ENCODE assay signal across 8 mouse cellular contexts in genomic region chr5:32138446-32139195, GRCm38 (mm10). TPM values are rescaled to one million over a fixed set of nuclear protein-coding genes. Genes with fewer than 3 reads are reported as not detected.
DNase-seq lines count a peak whose midpoint lies in the region; ATAC-seq lines count a peak whose summit lies in the region.

No protein-coding gene starts in this region.

- peak overlapping the region; percentile 6; the same call in 1 of the 2 replicates for H3K4me2 ChIP-seq in forebrain, embryonic 14.5 days (ENCODE audit: low read length)
- H3K4me2 ChIP-seq in forebrain, embryonic 11.5 days (ENCODE audit: low read depth, low read length, severe bottlenecking) = no peak overlapping the region
- H3K4me2 ChIP-seq in embryonic facial prominence, embryonic 15.5 days (replicated peaks) = peak overlapping the region; percentile 74
- peak overlapping the region; percentile 66 for H3K4me2 ChIP-seq in intestine, embryonic 16.5 days (ENCODE audit: low read depth, low read length)
- H3K4me2 ChIP-seq in lung, embryonic 15.5 days = peak overlapping the region; percentile 92

- no peak overlapping the region for H3K9ac ChIP-seq in forebrain, embryonic 14.5 days (ENCODE audit: low read length)
- no peak overlapping the region for H3K9ac ChIP-seq in forebrain, embryonic 11.5 days (ENCODE audit: low read length)
- H3K9ac ChIP-seq in embryonic facial prominence, embryonic 15.5 days = peak overlapping the region; percentile 40
- peak overlapping the region; percentile 97 for H3K9ac ChIP-seq in intestine, embryonic 16.5 days (ENCODE audit: low read depth, low read length)
- peak overlapping the region; percentile 67 for H3K9ac ChIP-seq in lung, embryonic 15.5 days

- peaks cover 10% of the 10 kb centered on the region for H3K4me1 ChIP-seq in forebrain, embryonic 14.5 days (ENCODE audit: control insufficient read depth, insufficient read depth, low read length)
- no peaks in the 10 kb centered on the region; the same call in 1 of the 2 replicates for H3K4me1 ChIP-seq in forebrain, embryonic 11.5 days (replicated peaks; ENCODE audit: control insufficient read depth, insufficient read depth, low read length)
- peaks cover 65% of the 10 kb centered on the region for H3K4me1 ChIP-seq in embryonic facial prominence, embryonic 15.5 days
- peaks cover 55% of the 10 kb centered on the region for H3K4me1 ChIP-seq in intestine, embryonic 16.5 days (ENCODE audit: control insufficient read depth, insufficient read depth, low read length)
- H3K4me1 ChIP-seq in lung, embryonic 15.5 days = peaks cover 58% of the 10 kb centered on the region

- H3K27me3 ChIP-seq in forebrain, embryonic 14.5 days (replicated peaks; ENCODE audit: control insufficient read depth, insufficient read depth, low read length) = peaks cover 33% of the 10 kb centered on the region
- peaks cover 28% of the 10 kb centered on the region for H3K27me3 ChIP-seq in forebrain, embryonic 11.5 days (ENCODE audit: control insufficient read depth, insufficient read depth, low read length)
- H3K27me3 ChIP-seq in embryonic facial prominence, embryonic 15.5 days = no peaks in the 10 kb centered on the region
- H3K27me3 ChIP-seq in intestine, embryonic 16.5 days (replicated peaks; ENCODE audit: control insufficient read depth, insufficient read depth, low read length) = no peaks in the 10 kb centered on the region
- H3K27me3 ChIP-seq in lung, embryonic 15.5 days = no peaks in the 10 kb centered on the region

- ATAC-seq in forebrain, embryonic 14.5 days = no peak
- no peak for ATAC-seq in forebrain, embryonic 11.5 days (replicated peaks; ENCODE audit: low FRiP score)
- ATAC-seq in embryonic facial prominence, embryonic 15.5 days (ENCODE audit: insufficient number of reproducible peaks, low FRiP score, low TSS enrichment, low read depth) = no peak
- ATAC-seq in intestine, embryonic 16.5 days = peak; percentile 48
- no peak for ATAC-seq in lung, embryonic 15.5 days (ENCODE audit: borderline replicate concordance, extremely low read depth, low FRiP score, low TSS enrichment)

- H3K4me3 ChIP-seq in forebrain, embryonic 14.5 days (ENCODE audit: low read depth, low read length) = no peak overlapping the region
- H3K4me3 ChIP-seq in forebrain, embryonic 11.5 days (ENCODE audit: low read depth, low read length) = no peak overlapping the region
- H3K4me3 ChIP-seq in embryonic facial prominence, embryonic 15.5 days (replicated peaks) = peak overlapping the region; percentile 74
- peak overlapping the region; percentile 86 for H3K4me3 ChIP-seq in intestine, embryonic 16.5 days (ENCODE audit: low read length)
- peak overlapping the region; percentile 63 for H3K4me3 ChIP-seq in lung, embryonic 15.5 days

- 60% methylated on average over 10 of the region's 10 CpGs for whole genome bisulfite sequencing in forebrain, embryonic 14.5 days
- WGBS in forebrain, embryonic 11.5 days = 70% methylated on average over 10 of the region's 10 CpGs
- WGBS in embryonic facial prominence, embryonic 15.5 days = 14% methylated on average over 10 of the region's 10 CpGs
- 16% methylated on average over 10 of the region's 10 CpGs for WGBS in intestine, embryonic 16.5 days
- WGBS in lung, embryonic 15.5 days = 28% methylated on average over 10 of the region's 10 CpGs

- H3K27ac ChIP-seq in forebrain, embryonic 14.5 days (ENCODE audit: low read depth, low read length) = no peak overlapping the region
- H3K27ac ChIP-seq in forebrain, embryonic 11.5 days (ENCODE audit: low read depth, low read length) = no peak overlapping the region
- peak overlapping the region; percentile 100 for H3K27ac ChIP-seq in embryonic facial prominence, embryonic 15.5 days (replicated peaks)
- peak overlapping the region; percentile 100 for H3K27ac ChIP-seq in intestine, embryonic 16.5 days (ENCODE audit: low read length)
- peak overlapping the region; percentile 99 for H3K27ac ChIP-seq in lung, embryonic 15.5 days

- no peak for DNase-seq in forebrain, embryonic 14.5 days (ENCODE audit: low spot score)
- no peak for DNase-seq in forebrain, embryonic 11.5 days (ENCODE audit: low spot score)
- no peak for DNase-seq in left cerebral cortex, adult 18-20 months (ENCODE audit: low spot score in 2 of 2)
- DNase-seq in cerebellum, postnatal 36 days = no peak
- no peak for DNase-seq in cerebellum, postnatal 4 days (ENCODE audit: low spot score in 2 of 2)

- no peaks in the 10 kb centered on the region for H3K36me3 ChIP-seq in forebrain, embryonic 14.5 days (ENCODE audit: control insufficient read depth, insufficient read depth, low read length)
- H3K36me3 ChIP-seq in forebrain, embryonic 11.5 days (ENCODE audit: control insufficient read depth, insufficient read depth, low read length) = no peaks in the 10 kb centered on the region
- H3K36me3 ChIP-seq in embryonic facial prominence, embryonic 15.5 days = peaks cover 5% of the 10 kb centered on the region; the same call in 1 of the 2 replicates
- no peaks in the 10 kb centered on the region for H3K36me3 ChIP-seq in intestine, embryonic 16.5 days (ENCODE audit: control insufficient read depth, insufficient read depth, low read length)
- H3K36me3 ChIP-seq in lung, embryonic 15.5 days = no peaks in the 10 kb centered on the region

- no peaks in the 10 kb centered on the region for H3K9me3 ChIP-seq in forebrain, embryonic 14.5 days (replicated peaks; ENCODE audit: control insufficient read depth, low read length)
- H3K9me3 ChIP-seq in forebrain, embryonic 11.5 days (ENCODE audit: control insufficient read depth, low read length) = no peaks in the 10 kb centered on the region
- no peaks in the 10 kb centered on the region for H3K9me3 ChIP-seq in embryonic facial prominence, embryonic 15.5 days (replicated peaks)
- H3K9me3 ChIP-seq in intestine, embryonic 16.5 days (ENCODE audit: control insufficient read depth, low read length) = no peaks in the 10 kb centered on the region
- H3K9me3 ChIP-seq in lung, embryonic 15.5 days = no peaks in the 10 kb centered on the region

RNA-seq across cellular contexts. Expression of gene Fosl2, which starts 3.0 kb away (rescaled TPM):
- polyA plus RNA-seq in forebrain, embryonic 14.5 days (2014; fragmentation: Nextera tagmentation; extraction: Ambion mirVana) = 1.8 and 2.7 TPM in 2 replicates
- 0.68 and 1.1 TPM in 2 replicates for polyA plus RNA-seq in forebrain, embryonic 11.5 days (2014; fragmentation: Nextera tagmentation; extraction: Ambion mirVana)
- 12.5 and 14.0 TPM in 2 replicates for polyA plus RNA-seq in embryonic facial prominence, embryonic 15.5 days (2015; fragmentation: Nextera tagmentation; extraction: Ambion mirVana)
- 5.7 and 6.5 TPM in 2 replicates for polyA plus RNA-seq in intestine, embryonic 16.5 days (2015; fragmentation: Nextera tagmentation; extraction: Ambion mirVana)
- polyA plus RNA-seq in lung, embryonic 15.5 days (2015; fragmentation: Nextera tagmentation; extraction: Ambion mirVana) = 3.3 and 3.6 TPM in 2 replicates
- total RNA-seq in left cerebral cortex, adult 18-20 months (2021) = 10 to 100 TPM; 42.4 to 87.8 TPM

Comparison
In these comparisons a context has a peak if more than half of its experiments do, and no peak if none do; other contexts are left out.
1. H3K27ac ChIP-seq: peak in embryonic facial prominence, embryonic 15.5 days (single experiment), intestine, embryonic 16.5 days (single experiment) and lung, embryonic 15.5 days (single experiment); none in forebrain, embryonic 14.5 days (single experiment) and forebrain, embryonic 11.5 days (single experiment).
2. H3K4me3 ChIP-seq: peak in embryonic facial prominence, embryonic 15.5 days (single experiment), intestine, embryonic 16.5 days (single experiment) and lung, embryonic 15.5 days (single experiment); none in forebrain, embryonic 14.5 days (single experiment) and forebrain, embryonic 11.5 days (single experiment).
3. H3K9ac ChIP-seq: peak in embryonic facial prominence, embryonic 15.5 days (single experiment), intestine, embryonic 16.5 days (single experiment) and lung, embryonic 15.5 days (single experiment); none in forebrain, embryonic 14.5 days (single experiment) and forebrain, embryonic 11.5 days (single experiment).